Mouse (Mus musculus) heart, embryonic 14.5 days (tissue): Measurements from ENCODE around the gene Prn. TPM values are rescaled to one million over a fixed set of nuclear protein-coding genes. Genes with fewer than 3 reads are reported as not detected.

Experiments used
- ATAC-seq: fragments of 200-750 bp; cut with Nextera tagmentation; 2 replicates; pipeline ENCODE4 v1.8.0; 2017; ENCODE audit warnings: low read depth, moderate TSS enrichment; ENCODE audit not compliant: insufficient number of reproducible peaks, insufficient read depth, low FRiP score
- H3K27ac ChIP-seq, 2 experiments: fragments of 200-500 bp in 1 of 2; fragments of 300-500 bp in 1 of 2; sonication (generic) in 1 of 2; replicated peaks in 1 of 2; 2 replicates each; pipeline ENCODE4 v1.5.1; 2012 to 2014; ENCODE audit warnings: low read depth in 2 of 2, low read length in 2 of 2, control low read depth in 1 of 2, mild to moderate bottlenecking in 1 of 2, mixed read lengths in 1 of 2; ENCODE audit not compliant: control insufficient read depth in 1 of 2, insufficient read depth in 1 of 2
- H3K27me3 ChIP-seq: fragments of 300-500 bp; sonication (generic); 2 replicates; pipeline ENCODE4 v1.6.1; 2014; ENCODE audit warnings: mild to moderate bottlenecking, low read length, control low read depth; ENCODE audit not compliant: control insufficient read depth, insufficient read depth
- H3K36me3 ChIP-seq: fragments of 300-500 bp; sonication (generic); 2 replicates; pipeline ENCODE4 v1.6.1; 2014; ENCODE audit warnings: mild to moderate bottlenecking, control low read depth, low read length, mixed read lengths; ENCODE audit not compliant: control insufficient read depth, insufficient read depth
- H3K4me1 ChIP-seq, 2 experiments: fragments of 200-500 bp in 1 of 2; fragments of 300-500 bp in 1 of 2; sonication (generic) in 1 of 2; 2 replicates each; pipeline ENCODE4 v1.6.1; 2012 to 2014; ENCODE audit warnings: low read length in 2 of 2, control low read depth in 1 of 2, mixed read lengths in 1 of 2; ENCODE audit not compliant: control insufficient read depth in 2 of 2, insufficient read depth in 2 of 2
- H3K4me2 ChIP-seq: fragments of 300-500 bp; sonication (generic); 2 replicates; pipeline ENCODE4 v1.6.1; 2014; ENCODE audit warnings: mild to moderate bottlenecking, low read length
- H3K4me3 ChIP-seq, 2 experiments: fragments of 200-500 bp in 1 of 2; fragments of 300-500 bp in 1 of 2; sonication (generic) in 1 of 2; 2 replicates each; pipeline ENCODE4 v1.5.1; 2012 to 2014; ENCODE audit warnings: low read length in 2 of 2, mild to moderate bottlenecking in 2 of 2, control low read depth in 1 of 2, low read depth in 1 of 2, moderate library complexity in 1 of 2; ENCODE audit not compliant: control insufficient read depth in 1 of 2, insufficient read depth in 1 of 2
- H3K9ac ChIP-seq: fragments of 300-500 bp; sonication (generic); 2 replicates; pipeline ENCODE4 v1.6.1; 2014; ENCODE audit warnings: mild to moderate bottlenecking, low read length
- H3K9me3 ChIP-seq: fragments of 300-500 bp; sonication (generic); 2 replicates; pipeline ENCODE4 v1.6.1; 2016; ENCODE audit warnings: low read length, control low read depth; ENCODE audit not compliant: control insufficient read depth
- WGBS: fragments of 180-500 bp; shearing (Covaris S2); extraction: QIAGEN DNeasy Blood & Tissue Kit; methylation state at CpG from one replicate; pipeline ENCODE4 v1.1.7; 2014; 5-methylcytosine and 5-hydroxymethylcytosine counted together
- polyA plus RNA-seq: library from polyadenylated mRNA; unstranded; fragments of >200 nt; fragmentation: Nextera tagmentation; extraction: Ambion mirVana; gene quantifications from 2 replicates; pipeline ENCODE4 v1.2.1, GENCODE M21; 2014

Gene Prn
- polyA plus RNA-seq, 1 experiment from 2014 or later = not detected

GRCm38 (mm10) chr2:131932275-131932902 lies 22.6 kb downstream of the Prn start:
- no peak overlapping the region for H3K27ac ChIP-seq
- no peak overlapping the region for H3K9ac ChIP-seq
- peaks cover 12% of the 10 kb centered on the region for H3K36me3 ChIP-seq
- H3K4me1 ChIP-seq = peaks cover 4 to 17% of the 10 kb centered on the region in 2 experiments
- WGBS = 71% methylated on average over 7 of the region's 7 CpGs
- H3K4me2 ChIP-seq = no peak overlapping the region
- no peaks in the 10 kb centered on the region for H3K9me3 ChIP-seq
- no peak overlapping the region for H3K4me3 ChIP-seq
- ATAC-seq = no peak
- no peaks in the 10 kb centered on the region for H3K27me3 ChIP-seq

GRCm38 (mm10) chr2:131933013-131933412 lies 23.3 kb downstream of the Prn start:
- Histone ChIP-seq H3K27ac (no peak overlapping the region), H3K27me3 (no peaks in the 10 kb centered on the region), H3K4me3 (no peak overlapping the region), H3K9me3 (no peaks in the 10 kb centered on the region), H3K4me2 (no peak overlapping the region), H3K36me3 (peaks cover 15% of the 10 kb centered on the region), H3K4me1 (peaks cover 4 to 17% of the 10 kb centered on the region in 2 experiments), H3K9ac (no peak overlapping the region)
- 59% methylated on average over 6 of the region's 6 CpGs for WGBS
- ATAC-seq = no peak

- no peak overlapping the region for H3K4me3 ChIP-seq
- H3K4me2 ChIP-seq = no peak overlapping the region
- H3K9ac ChIP-seq = no peak overlapping the region
- no peak overlapping the region for H3K27ac ChIP-seq
- WGBS = 69% methylated on average over 3 of the region's 3 CpGs
- no peaks in the 10 kb centered on the region for H3K9me3 ChIP-seq
- ATAC-seq = no peak
- peaks cover 4 to 17% of the 10 kb centered on the region in 2 experiments for H3K4me1 ChIP-seq
- H3K27me3 ChIP-seq = no peaks in the 10 kb centered on the region
- peaks cover 15% of the 10 kb centered on the region for H3K36me3 ChIP-seq
Measured at GRCm38 (mm10) chr2:131933598-131933997, 23.8 kb downstream of the Prn start.

- WGBS = 92% methylated on average over 2 of the region's 2 CpGs
- ATAC-seq = no peak
- Histone ChIP-seq H3K4me3 (no peak overlapping the region), H3K9me3 (no peaks in the 10 kb centered on the region), H3K27ac (no peak overlapping the region), H3K36me3 (peaks cover 15% of the 10 kb centered on the region), H3K4me1 (peaks cover 4 to 17% of the 10 kb centered on the region in 2 experiments), H3K27me3 (no peaks in the 10 kb centered on the region), H3K9ac (no peak overlapping the region), H3K4me2 (no peak overlapping the region)
Measured at GRCm38 (mm10) chr2:131934243-131934642, 24.5 kb downstream of the Prn start.

- Histone ChIP-seq H3K36me3 (peaks cover 15% of the 10 kb centered on the region), H3K27ac (peak overlapping the region; percentile 15 to 55; a peak in 2 of 4 replicates), H3K4me2 (no peak overlapping the region), H3K27me3 (no peaks in the 10 kb centered on the region), H3K4me1 (peaks cover 4 to 17% of the 10 kb centered on the region in 2 experiments), H3K4me3 (no peak overlapping the region), H3K9me3 (no peaks in the 10 kb centered on the region), H3K9ac (no peak overlapping the region)
- ATAC-seq = peak; percentile 28
- WGBS = 40% methylated on average over 10 of the region's 10 CpGs
Measured at GRCm38 (mm10) chr2:131935390-131936105, 25.8 kb downstream of the Prn start.

GRCm38 (mm10) chr2:131936410-131936809 lies 26.7 kb downstream of the Prn start:
- ATAC-seq = no peak
- 95% methylated on average over 10 of the region's 10 CpGs for WGBS
- no peak overlapping the region for H3K4me2 ChIP-seq
- H3K36me3 ChIP-seq = peaks cover 15% of the 10 kb centered on the region
- H3K9ac ChIP-seq = no peak overlapping the region
- H3K4me3 ChIP-seq = no peak overlapping the region
- H3K27ac ChIP-seq = no peak overlapping the region
- peaks cover 4 to 17% of the 10 kb centered on the region in 2 experiments for H3K4me1 ChIP-seq
- no peaks in the 10 kb centered on the region for H3K27me3 ChIP-seq
- no peaks in the 10 kb centered on the region for H3K9me3 ChIP-seq

- no peak overlapping the region for H3K27ac ChIP-seq
- H3K4me1 ChIP-seq = peaks cover 4 to 7% of the 10 kb centered on the region in 2 experiments
- H3K9ac ChIP-seq = no peak overlapping the region
- H3K36me3 ChIP-seq = peaks cover 15% of the 10 kb centered on the region
- no peaks in the 10 kb centered on the region for H3K9me3 ChIP-seq
- no peak for ATAC-seq
- WGBS = 37% methylated on average over 8 of the region's 8 CpGs
- H3K27me3 ChIP-seq = no peaks in the 10 kb centered on the region
- H3K4me2 ChIP-seq = no peak overlapping the region
- H3K4me3 ChIP-seq = no peak overlapping the region
Measured at GRCm38 (mm10) chr2:131939404-131940111, 29.8 kb downstream of the Prn start.
